ENCODE assay signal across 29 mouse cellular contexts in genomic region chr15:103479080-103479606, GRCm38 (mm10). TPM values are rescaled to one million over a fixed set of nuclear protein-coding genes. Genes with fewer than 3 reads are reported as not detected.
DNase-seq lines count a peak whose midpoint lies in the region; ATAC-seq and TF ChIP-seq lines count a peak whose summit lies in the region.
"Had no signal": no experiment of that assay in that cellular context is flagged by ENCODE, and none has a peak within 500 bp of the region (broad histone marks: within the 10 kb centered on the region; RNA-seq: fewer than 3 reads in every experiment).

No protein-coding gene starts in this region.

- H3K27me3 ChIP-seq in stomach, embryonic 15.5 days (replicated peaks), result no peaks in the 10 kb centered on the region
- no peaks in the 10 kb centered on the region for H3K27me3 ChIP-seq in stomach, postnatal 0 days (ENCODE audit: control insufficient read depth, insufficient read depth, low read length)
- H3K27me3 ChIP-seq in intestine, embryonic 15.5 days (replicated peaks), result no peaks in the 10 kb centered on the region
- H3K27me3 ChIP-seq in midbrain, embryonic 15.5 days (replicated peaks), result no peaks in the 10 kb centered on the region
- H3K27me3 ChIP-seq: CH12.LX; forebrain, embryonic 13.5 days; heart, embryonic 15.5 days; hindbrain, embryonic 13.5 days; Patski had no signal

- H3K27ac ChIP-seq in stomach, embryonic 15.5 days, result no peak overlapping the region
- H3K27ac ChIP-seq in stomach, postnatal 0 days (replicated peaks), result no peak overlapping the region
- no peak overlapping the region for H3K27ac ChIP-seq in intestine, embryonic 15.5 days
- no peak overlapping the region for H3K27ac ChIP-seq in midbrain, embryonic 15.5 days
- H3K27ac ChIP-seq: forebrain, embryonic 10.5 days; forebrain, embryonic 13.5 days; heart, embryonic 15.5 days; hindbrain, embryonic 10.5 days; hindbrain, embryonic 13.5 days had no signal

- H3K36me3 ChIP-seq in stomach, embryonic 15.5 days, result no peaks in the 10 kb centered on the region
- H3K36me3 ChIP-seq in stomach, postnatal 0 days (ENCODE audit: control insufficient read depth, insufficient read depth, low read length), result no peaks in the 10 kb centered on the region
- no peaks in the 10 kb centered on the region for H3K36me3 ChIP-seq in intestine, embryonic 15.5 days
- no peaks in the 10 kb centered on the region for H3K36me3 ChIP-seq in midbrain, embryonic 15.5 days (replicated peaks)
- H3K36me3 ChIP-seq: forebrain, embryonic 10.5 days; heart, embryonic 12.5 days; heart, embryonic 15.5 days; hindbrain, embryonic 10.5 days; hindbrain, embryonic 13.5 days had no signal

- no peaks in the 10 kb centered on the region for H3K9me3 ChIP-seq in stomach, embryonic 15.5 days
- H3K9me3 ChIP-seq in stomach, postnatal 0 days (ENCODE audit: control insufficient read depth, low read length), result no peaks in the 10 kb centered on the region
- no peaks in the 10 kb centered on the region for H3K9me3 ChIP-seq in intestine, embryonic 15.5 days
- no peaks in the 10 kb centered on the region for H3K9me3 ChIP-seq in midbrain, embryonic 15.5 days
- H3K9me3 ChIP-seq: forebrain, embryonic 10.5 days; forebrain, embryonic 13.5 days; G1E; heart, embryonic 12.5 days; heart, embryonic 15.5 days; hindbrain, embryonic 10.5 days; hindbrain, embryonic 13.5 days had no signal

- no peak overlapping the region for H3K4me2 ChIP-seq in stomach, embryonic 15.5 days
- H3K4me2 ChIP-seq in stomach, postnatal 0 days (replicated peaks; ENCODE audit: low read depth), result no peak overlapping the region
- H3K4me2 ChIP-seq in intestine, embryonic 15.5 days (replicated peaks), result no peak overlapping the region
- H3K4me2 ChIP-seq in midbrain, embryonic 15.5 days, result no peak overlapping the region
- H3K4me2 ChIP-seq: forebrain, embryonic 13.5 days; heart, embryonic 12.5 days; heart, embryonic 15.5 days; hindbrain, embryonic 13.5 days had no signal

- no peak for TF ChIP-seq CTCF in stomach, postnatal 0 days (IDR thresholded peaks at IDR 0.05; ENCODE audit: low read depth)

- ATAC-seq in stomach, embryonic 15.5 days (ENCODE audit: insufficient read depth, low FRiP score, low read depth), result peak; percentile 35; the same call in 1 of the 2 replicates
- no peak for ATAC-seq in stomach, postnatal 0 days (ENCODE audit: low FRiP score, low TSS enrichment)
- peak; percentile 92 for ATAC-seq in intestine, embryonic 15.5 days
- no peak for ATAC-seq in midbrain, embryonic 15.5 days (replicated peaks)
- ATAC-seq: forebrain, embryonic 13.5 days; forebrain, embryonic 16.5 days; hindbrain, embryonic 16.5 days; Patski had no signal

- 46% methylated on average over 1 of the region's 1 CpGs for WGBS in stomach, embryonic 15.5 days
- WGBS in stomach, postnatal 0 days, result 38% methylated on average over 1 of the region's 1 CpGs
- 52% methylated on average over 1 of the region's 1 CpGs for WGBS in intestine, embryonic 15.5 days
- WGBS in large intestine, adult 2 months, result 33% methylated on average over 1 of the region's 1 CpGs
- WGBS in midbrain, embryonic 15.5 days, result 62% methylated on average over 1 of the region's 1 CpGs

- no peak overlapping the region for H3K9ac ChIP-seq in stomach, embryonic 15.5 days
- no peak overlapping the region for H3K9ac ChIP-seq in stomach, postnatal 0 days (ENCODE audit: low read length)
- H3K9ac ChIP-seq in intestine, embryonic 15.5 days, result no peak overlapping the region
- H3K9ac ChIP-seq in midbrain, embryonic 15.5 days, result no peak overlapping the region
- H3K9ac ChIP-seq: forebrain, embryonic 13.5 days; heart, embryonic 12.5 days; heart, embryonic 15.5 days; hindbrain, embryonic 13.5 days had no signal

- no peak overlapping the region for H3K4me3 ChIP-seq in stomach, embryonic 15.5 days (replicated peaks)
- H3K4me3 ChIP-seq in stomach, postnatal 0 days (ENCODE audit: low read depth, low read length), result no peak overlapping the region
- H3K4me3 ChIP-seq in intestine, embryonic 15.5 days (replicated peaks), result no peak overlapping the region
- H3K4me3 ChIP-seq in midbrain, embryonic 15.5 days, result no peak overlapping the region
- H3K4me3 ChIP-seq: forebrain, embryonic 10.5 days; forebrain, embryonic 13.5 days; heart, embryonic 12.5 days; heart, embryonic 15.5 days; hindbrain, embryonic 10.5 days; hindbrain, embryonic 13.5 days had no signal

- no peak for DNase-seq in stomach, postnatal 0 days (ENCODE audit: low spot score)
- DNase-seq in large intestine, adult 2 months (ENCODE audit: low read depth, low spot score), result peak; percentile 58
- no peak for DNase-seq in kidney, postnatal 25 days
- DNase-seq: adrenal gland, postnatal 10 days; adrenal gland, postnatal 36 days; B cell, adult 2 months; cerebellum, adult 18-20 months; cerebellum, adult 9-10 months; cerebellum, postnatal 14 days; gastrocnemius, postnatal 10 days; gastrocnemius, postnatal 36 days; heart, postnatal 10 days; heart, postnatal 36 days had no signal

- H3K4me1 ChIP-seq in stomach, embryonic 15.5 days, result no peaks in the 10 kb centered on the region
- no peaks in the 10 kb centered on the region for H3K4me1 ChIP-seq in stomach, postnatal 0 days (replicated peaks; ENCODE audit: control insufficient read depth, insufficient read depth)
- no peaks in the 10 kb centered on the region for H3K4me1 ChIP-seq in intestine, embryonic 15.5 days (replicated peaks)
- H3K4me1 ChIP-seq in midbrain, embryonic 15.5 days, result peaks cover 4% of the 10 kb centered on the region; the same call in 1 of the 2 replicates
- H3K4me1 ChIP-seq: heart, embryonic 12.5 days; heart, embryonic 15.5 days; hindbrain, embryonic 13.5 days had no signal

- TF ChIP-seq EP300 in stomach, postnatal 0 days (optimal IDR thresholded peaks at IDR 0.05), result no peak

RNA-seq across cellular contexts. Expression of gene Pde1b, which starts 23.7 kb away (rescaled TPM):
- polyA plus RNA-seq in stomach, embryonic 15.5 days (2015; fragmentation: Nextera tagmentation; extraction: Ambion mirVana), result 8.8 and 9.4 TPM in 2 replicates
- 5.0 and 5.8 TPM in 2 replicates for polyA plus RNA-seq in stomach, postnatal 0 days (2015; fragmentation: Nextera tagmentation; extraction: Ambion mirVana)
- polyA plus RNA-seq in intestine, embryonic 15.5 days (2015; fragmentation: Nextera tagmentation; extraction: Ambion mirVana), result 5.1 and 6.3 TPM in 2 replicates
- 8.2 and 8.7 TPM in 2 replicates for polyA plus RNA-seq in large intestine, adult 2 months (2012; rRNA removed)
- 87.2 and 87.4 TPM in 2 replicates for polyA plus RNA-seq in midbrain, embryonic 15.5 days (2015; fragmentation: Nextera tagmentation; extraction: Ambion mirVana)

RNA-seq across cellular contexts. Expression of gene Nckap1l, which starts 25.5 kb away (rescaled TPM):
- polyA plus RNA-seq in stomach, embryonic 15.5 days (2015; fragmentation: Nextera tagmentation; extraction: Ambion mirVana), result 3.7 and 4.1 TPM in 2 replicates
- 1.5 and 1.6 TPM in 2 replicates for polyA plus RNA-seq in stomach, postnatal 0 days (2015; fragmentation: Nextera tagmentation; extraction: Ambion mirVana)
- 3.2 and 3.3 TPM in 2 replicates for polyA plus RNA-seq in intestine, embryonic 15.5 days (2015; fragmentation: Nextera tagmentation; extraction: Ambion mirVana)
- 10.1 and 12.0 TPM in 2 replicates for polyA plus RNA-seq in large intestine, adult 2 months (2012; rRNA removed)
- 1.8 and 1.9 TPM in 2 replicates for polyA plus RNA-seq in midbrain, embryonic 15.5 days (2015; fragmentation: Nextera tagmentation; extraction: Ambion mirVana)

RNA-seq across cellular contexts. Expression of gene Gtsf2, which starts 30.9 kb away (rescaled TPM):
- not detected in 2 replicates for polyA plus RNA-seq in stomach, embryonic 15.5 days (2015; fragmentation: Nextera tagmentation; extraction: Ambion mirVana)
- not detected in 2 replicates for polyA plus RNA-seq in stomach, postnatal 0 days (2015; fragmentation: Nextera tagmentation; extraction: Ambion mirVana)
- not detected in 2 replicates for polyA plus RNA-seq in intestine, embryonic 15.5 days (2015; fragmentation: Nextera tagmentation; extraction: Ambion mirVana)
- not detected in 2 replicates for polyA plus RNA-seq in large intestine, adult 2 months (2012; rRNA removed)
- not detected in 2 replicates for polyA plus RNA-seq in midbrain, embryonic 15.5 days (2015; fragmentation: Nextera tagmentation; extraction: Ambion mirVana)
- polyA plus RNA-seq: embryonic facial prominence, embryonic 11.5 days; embryonic facial prominence, embryonic 14.5 days; forebrain, embryonic 13.5 days; forebrain, embryonic 16.5 days; G1E; heart, embryonic 12.5 days; heart, embryonic 15.5 days; hindbrain, embryonic 10.5 days; hindbrain, embryonic 13.5 days had no signal

RNA-seq across cellular contexts. Expression of gene Gtsf1, which starts 48.9 kb away (rescaled TPM):
- polyA plus RNA-seq in stomach, embryonic 15.5 days (2015; fragmentation: Nextera tagmentation; extraction: Ambion mirVana), result not detected in 2 replicates
- not detected in 2 replicates for polyA plus RNA-seq in stomach, postnatal 0 days (2015; fragmentation: Nextera tagmentation; extraction: Ambion mirVana)
- polyA plus RNA-seq in intestine, embryonic 15.5 days (2015; fragmentation: Nextera tagmentation; extraction: Ambion mirVana), result not detected in 2 replicates
- 0.12 TPM in 1 of 2 replicates, not detected in the other for polyA plus RNA-seq in large intestine, adult 2 months (2012; rRNA removed)
- polyA plus RNA-seq in midbrain, embryonic 15.5 days (2015; fragmentation: Nextera tagmentation; extraction: Ambion mirVana), result not detected in 2 replicates
- polyA plus RNA-seq: embryonic facial prominence, embryonic 14.5 days; forebrain, embryonic 10.5 days; forebrain, embryonic 13.5 days; forebrain, embryonic 16.5 days; G1E; hindbrain, embryonic 10.5 days; hindbrain, embryonic 13.5 days; hindbrain, embryonic 16.5 days; Patski had no signal

RNA-seq across cellular contexts. Expression of gene Ppp1r1a, which starts 58.7 kb away (rescaled TPM):
- polyA plus RNA-seq in stomach, embryonic 15.5 days (2015; fragmentation: Nextera tagmentation; extraction: Ambion mirVana), result 12.3 and 13.3 TPM in 2 replicates
- polyA plus RNA-seq in stomach, postnatal 0 days (2015; fragmentation: Nextera tagmentation; extraction: Ambion mirVana), result 7.1 and 7.7 TPM in 2 replicates
- polyA plus RNA-seq in intestine, embryonic 15.5 days (2015; fragmentation: Nextera tagmentation; extraction: Ambion mirVana), result 9.8 and 10.3 TPM in 2 replicates
- 3.3 and 3.6 TPM in 2 replicates for polyA plus RNA-seq in large intestine, adult 2 months (2012; rRNA removed)
- polyA plus RNA-seq in midbrain, embryonic 15.5 days (2015; fragmentation: Nextera tagmentation; extraction: Ambion mirVana), result 135 and 139 TPM in 2 replicates
- polyA plus RNA-seq: G1E had no signal

Comparison
In these comparisons a context has a peak if more than half of its experiments do, and no peak if none do; other contexts are left out.
1. ATAC-seq: peak in stomach, embryonic 15.5 days (single experiment) and intestine, embryonic 15.5 days (single experiment); none in stomach, postnatal 0 days (single experiment) and midbrain, embryonic 15.5 days (single experiment).